Mouse (Mus musculus): Measurements from ENCODE around the gene Cap1. TPM values are rescaled to one million over a fixed set of nuclear protein-coding genes. Genes with fewer than 3 reads are reported as not detected.
A peak's percentile ranks its signal among the peaks of the same experiment; 100 is the strongest.

Cap1 gene
- polyA plus RNA-seq, 1 experiment from 2014 or later, result 28.4 TPM

DNA sequence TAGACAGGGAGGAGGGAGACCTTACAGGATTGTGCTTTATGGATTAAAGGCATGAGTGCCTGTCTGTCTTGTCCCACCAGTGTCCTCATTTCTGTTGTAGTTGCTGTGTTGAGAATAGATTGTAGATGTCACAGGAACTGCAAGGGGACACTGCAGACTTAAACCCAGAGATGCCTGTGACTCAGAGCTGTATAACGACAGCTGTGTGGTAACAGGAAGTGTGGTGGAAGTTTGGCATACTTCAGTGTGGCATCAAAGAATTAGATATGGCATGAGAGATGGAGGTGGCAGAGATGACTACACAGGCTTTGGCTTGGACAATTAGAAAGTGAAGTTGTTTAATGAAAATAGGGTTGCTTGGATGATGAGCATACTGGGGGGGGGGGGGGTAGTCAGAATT is 47.4 kb downstream of the Cap1 start:
- H3K27ac ChIP-seq (ENCODE audit: low read depth), result no peak overlapping the region
- no peak overlapping the region for H3K4me3 ChIP-seq (ENCODE audit: low read depth, low read length)
- whole genome bisulfite sequencing (ENCODE audit: insufficient replicate concordance), result 29% methylated on average over 1 of the region's 1 CpGs
- H3K4me2 ChIP-seq (ENCODE audit: low read depth, low read length), result no peak overlapping the region
- peaks cover 10% of the 10 kb centered on the region for H3K4me1 ChIP-seq (ENCODE audit: insufficient read depth)
- H3K36me3 ChIP-seq (replicated peaks; ENCODE audit: insufficient read depth, low read length), result peaks cover 4% of the 10 kb centered on the region
- H3K9ac ChIP-seq (replicated peaks), result no peak overlapping the region
- no peaks in the 10 kb centered on the region for H3K9me3 ChIP-seq (ENCODE audit: low read length)
- no peaks in the 10 kb centered on the region for H3K27me3 ChIP-seq (ENCODE audit: insufficient read depth, low read length)
- ATAC-seq (no peak), DNase-seq (no peak)
- TF ChIP-seq EP300 (IDR thresholded peaks at IDR 0.05; ENCODE audit: low read depth), result no peak
- TF ChIP-seq CTCF (IDR thresholded peaks at IDR 0.05; ENCODE audit: low read depth), result no peak

DNA sequence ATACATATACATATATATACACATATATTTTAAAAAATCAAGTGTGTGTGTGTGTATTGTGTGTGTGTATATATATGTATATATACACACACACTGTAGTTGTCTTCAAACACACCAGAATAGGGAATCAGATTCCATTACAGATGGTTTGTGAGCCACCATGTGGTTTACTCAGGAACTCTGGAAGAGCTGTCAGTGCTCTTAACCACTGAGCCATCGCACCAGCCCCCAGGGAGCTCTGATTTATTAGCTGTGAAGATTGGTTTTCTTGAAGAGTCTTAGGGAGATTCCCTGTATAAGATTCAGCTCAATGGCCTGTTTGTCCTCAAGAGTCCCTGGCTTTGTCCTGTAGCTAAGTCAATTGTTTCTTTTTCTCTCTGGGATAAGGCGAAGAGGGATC is 47.9 kb downstream of the Cap1 start:
- 76% methylated on average over 2 of the region's 2 CpGs for WGBS (ENCODE audit: insufficient replicate concordance)
- no peaks in the 10 kb centered on the region for H3K27me3 ChIP-seq (ENCODE audit: insufficient read depth, low read length)
- DNase-seq, result no peak
- no peak overlapping the region for H3K4me3 ChIP-seq (ENCODE audit: low read depth, low read length)
- no peak overlapping the region for H3K27ac ChIP-seq (ENCODE audit: low read depth)
- no peak for TF ChIP-seq CTCF (IDR thresholded peaks at IDR 0.05; ENCODE audit: low read depth)
- no peaks in the 10 kb centered on the region for H3K9me3 ChIP-seq (ENCODE audit: low read length)
- H3K4me2 ChIP-seq (ENCODE audit: low read depth, low read length), result no peak overlapping the region
- no peak for ATAC-seq
- H3K4me1 ChIP-seq (ENCODE audit: insufficient read depth), result peaks cover 10% of the 10 kb centered on the region
- no peak overlapping the region for H3K9ac ChIP-seq (replicated peaks)
- peaks cover 4% of the 10 kb centered on the region for H3K36me3 ChIP-seq (replicated peaks; ENCODE audit: insufficient read depth, low read length)

DNA sequence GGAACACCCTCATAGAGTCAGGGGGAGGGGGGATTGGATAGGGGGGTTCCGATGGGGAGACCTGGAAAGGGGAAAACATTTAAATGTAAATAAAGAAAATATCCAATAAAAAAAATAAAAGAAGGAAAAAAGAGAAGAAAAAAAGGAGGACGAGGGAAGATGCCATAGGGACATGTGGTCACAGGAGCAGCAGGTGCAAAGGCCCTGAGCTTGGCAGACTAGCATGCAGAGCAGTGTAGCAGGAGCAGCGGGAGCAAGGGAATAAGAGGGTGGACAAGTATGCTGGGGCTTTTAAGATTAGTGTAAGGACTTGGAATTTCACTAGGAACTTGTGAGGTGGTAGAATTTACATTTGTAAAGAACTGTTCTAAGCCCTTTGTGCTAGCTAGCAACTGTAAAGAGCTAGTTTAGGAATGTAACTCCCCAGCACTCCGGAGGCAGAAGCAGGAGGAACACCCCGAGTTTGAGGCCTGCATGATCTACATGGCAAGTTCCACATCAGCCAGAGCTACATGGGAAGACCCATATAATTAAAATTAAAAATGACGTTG is 48.6 kb downstream of the Cap1 start:
- 72% methylated on average over 6 of the region's 6 CpGs for WGBS (ENCODE audit: insufficient replicate concordance)

DNA sequence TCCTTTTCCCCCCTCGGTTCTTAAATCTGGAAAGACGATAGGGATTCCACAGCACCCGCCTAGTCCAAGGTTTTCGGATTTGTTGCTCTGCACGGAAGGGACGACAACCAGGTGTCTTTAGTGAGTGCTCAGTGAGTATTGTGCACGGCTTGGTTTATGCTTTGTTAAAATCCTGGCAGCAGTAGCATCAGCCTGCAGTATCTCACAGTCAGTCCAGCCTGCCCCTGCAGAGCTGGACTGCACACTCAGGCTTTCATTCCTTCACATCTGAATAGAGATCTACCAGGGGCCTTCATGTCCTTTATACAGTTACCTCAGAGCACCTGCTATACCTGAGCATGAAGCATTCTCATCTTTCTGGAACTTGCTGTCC is 49.5 kb downstream of the Cap1 start:
- Histone ChIP-seq H3K4me1 (ENCODE audit: insufficient read depth) (peaks cover 10% of the 10 kb centered on the region), H3K27ac (ENCODE audit: low read depth) (no peak overlapping the region), H3K4me3 (ENCODE audit: low read depth, low read length) (peak overlapping the region; percentile 61), H3K9me3 (ENCODE audit: low read length) (no peaks in the 10 kb centered on the region), H3K9ac (replicated peaks) (peak overlapping the region; percentile 57), H3K36me3 (replicated peaks; ENCODE audit: insufficient read depth, low read length) (peaks cover 4% of the 10 kb centered on the region; the same call in 1 of the 2 replicates), H3K4me2 (ENCODE audit: low read depth, low read length) (peak overlapping the region; percentile 80), H3K27me3 (ENCODE audit: insufficient read depth, low read length) (no peaks in the 10 kb centered on the region)
- DNase-seq (no peak), ATAC-seq (peak; percentile 54)
- TF ChIP-seq EP300 (IDR thresholded peaks at IDR 0.05; ENCODE audit: low read depth) (no peak), CTCF (IDR thresholded peaks at IDR 0.05; ENCODE audit: low read depth) (no peak)
- 0% methylated on average over 7 of the region's 7 CpGs for WGBS (ENCODE audit: insufficient replicate concordance)

More for the DNA sequence above, 48.6 kb downstream of the Cap1 start:
- Histone ChIP-seq H3K9me3 (ENCODE audit: low read length) (no peaks in the 10 kb centered on the region), H3K9ac (replicated peaks) (no peak overlapping the region), H3K27me3 (ENCODE audit: insufficient read depth, low read length) (no peaks in the 10 kb centered on the region), H3K36me3 (replicated peaks; ENCODE audit: insufficient read depth, low read length) (peaks cover 4% of the 10 kb centered on the region), H3K4me3 (ENCODE audit: low read depth, low read length) (no peak overlapping the region), H3K4me2 (ENCODE audit: low read depth, low read length) (peak overlapping the region; percentile 80; the same call in 1 of the 2 replicates), H3K4me1 (ENCODE audit: insufficient read depth) (peaks cover 10% of the 10 kb centered on the region), H3K27ac (ENCODE audit: low read depth) (no peak overlapping the region)
- TF ChIP-seq CTCF (IDR thresholded peaks at IDR 0.05; ENCODE audit: low read depth) (no peak), EP300 (IDR thresholded peaks at IDR 0.05; ENCODE audit: low read depth) (no peak)
- no peak for DNase-seq
- no peak for ATAC-seq

DNA sequence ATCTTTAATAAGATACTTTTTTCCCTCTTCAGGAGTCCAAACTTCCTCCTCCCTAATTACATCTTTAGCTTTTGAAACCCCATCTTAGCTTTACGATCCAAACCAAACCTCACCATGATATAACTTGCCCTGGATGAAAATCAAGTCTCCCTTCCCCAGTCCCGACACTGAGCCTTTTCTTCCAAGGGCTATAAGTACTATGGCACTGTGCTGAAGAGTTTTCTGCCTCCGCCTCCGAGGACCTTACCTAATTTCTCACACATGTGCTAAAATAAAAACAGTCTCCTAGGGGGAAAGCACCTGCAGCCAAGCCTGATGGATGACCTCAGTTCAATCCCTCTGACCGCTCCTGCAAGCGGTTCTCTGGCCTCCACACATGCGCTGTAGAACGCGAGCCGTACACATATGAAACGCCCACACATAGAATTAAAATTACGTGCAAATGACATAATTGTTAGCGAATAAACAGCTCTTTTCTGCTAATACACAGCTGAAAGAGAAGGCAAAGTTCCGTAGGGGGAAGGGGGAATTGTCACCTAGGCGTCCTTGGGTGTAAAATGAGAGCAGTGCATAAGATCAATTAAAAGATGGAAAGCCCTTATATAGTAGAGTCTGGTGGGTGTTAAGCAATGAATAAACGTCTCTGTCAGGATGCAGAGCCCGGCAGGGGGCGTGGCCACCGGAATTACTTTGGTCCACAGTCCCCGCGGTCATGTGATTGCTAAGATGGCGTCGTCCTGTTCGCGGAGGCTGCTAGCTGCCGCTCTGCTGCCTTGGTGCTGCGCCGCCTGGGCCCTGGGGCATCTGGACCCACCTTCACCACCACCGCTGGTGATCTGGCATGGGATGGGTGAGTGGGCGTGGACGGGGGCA is 50.1 kb downstream of the Cap1 start, which contains the start of gene Ppt1:
Gene Ppt1, plus strand, starts transcription at position 713 of the 873 bp plus-strand sequence.
- Histone ChIP-seq H3K36me3 (replicated peaks; ENCODE audit: insufficient read depth, low read length) (peaks cover 4% of the 10 kb centered on the region; the same call in 1 of the 2 replicates), H3K4me1 (ENCODE audit: insufficient read depth) (peaks cover 10% of the 10 kb centered on the region), H3K4me3 (ENCODE audit: low read depth, low read length) (peak within 1 kb of the TSS; percentile 61), H3K27me3 (ENCODE audit: insufficient read depth, low read length) (no peaks in the 10 kb centered on the region), H3K27ac (ENCODE audit: low read depth) (no peak within 1 kb of the TSS), H3K9me3 (ENCODE audit: low read length) (no peaks in the 10 kb centered on the region), H3K4me2 (ENCODE audit: low read depth, low read length) (peak within 1 kb of the TSS; percentile 80), H3K9ac (replicated peaks) (peak within 1 kb of the TSS; percentile 57)
- 5% methylated on average over 31 of the region's 31 CpGs for WGBS (ENCODE audit: insufficient replicate concordance)
- DNase-seq (peak; percentile 90), ATAC-seq (peak; percentile 93)
- TF ChIP-seq EP300 (IDR thresholded peaks at IDR 0.05; ENCODE audit: low read depth), result no peak
- TF ChIP-seq CTCF (IDR thresholded peaks at IDR 0.05; ENCODE audit: low read depth), result peak; percentile 52

DNA sequence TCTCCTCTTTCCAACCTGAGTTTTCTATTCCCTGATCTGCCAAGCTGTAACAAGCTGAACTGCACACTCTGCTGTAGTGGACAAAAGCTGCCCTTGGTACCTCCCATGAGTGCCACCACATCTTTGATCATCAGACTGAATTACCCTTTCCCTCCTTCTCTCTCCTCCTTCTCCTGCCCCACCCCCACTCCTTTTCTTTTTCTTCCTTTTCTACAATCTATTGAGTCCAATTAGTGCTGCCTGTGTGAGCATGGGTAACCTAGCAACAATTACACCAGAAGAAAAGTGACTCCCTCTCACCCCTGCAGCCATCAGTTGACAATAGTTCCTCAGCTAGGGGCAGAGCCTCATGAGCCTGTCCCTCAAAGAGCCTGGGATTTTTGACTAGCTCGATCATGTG is 54.0 kb downstream of the Cap1 start:
- no peak overlapping the region for H3K9ac ChIP-seq (replicated peaks)
- H3K4me1 ChIP-seq (ENCODE audit: insufficient read depth), result peaks cover 9% of the 10 kb centered on the region
- H3K4me2 ChIP-seq (ENCODE audit: low read depth, low read length), result no peak overlapping the region
- H3K4me3 ChIP-seq (ENCODE audit: low read depth, low read length), result no peak overlapping the region
- no peaks in the 10 kb centered on the region for H3K27me3 ChIP-seq (ENCODE audit: insufficient read depth, low read length)
- WGBS (ENCODE audit: insufficient replicate concordance), result 90% methylated on average over 1 of the region's 1 CpGs
- H3K27ac ChIP-seq (ENCODE audit: low read depth), result no peak overlapping the region
- no peak for DNase-seq
- no peak for ATAC-seq
- TF ChIP-seq EP300 (IDR thresholded peaks at IDR 0.05; ENCODE audit: low read depth) (no peak), CTCF (IDR thresholded peaks at IDR 0.05; ENCODE audit: low read depth) (no peak)
- no peaks in the 10 kb centered on the region for H3K9me3 ChIP-seq (ENCODE audit: low read length)
- H3K36me3 ChIP-seq (replicated peaks; ENCODE audit: insufficient read depth, low read length), result no peaks in the 10 kb centered on the region

Measured in liver, postnatal 0 days (tissue).